Mouse (Mus musculus): Measurements from ENCODE around the gene Pdzd7.

The Pdzd7 gene

GRCm38 (mm10) chr19:45045651-45046050 is at the start of gene Pdzd7:
Pdzd7 (minus strand) TSS chr19:45045717.
- DNase-seq (ENCODE audit: low spot score), result no peak

GRCm38 (mm10) chr19:45081841-45082550 is 36.5 kb upstream of the Pdzd7 start:
- DNase-seq (ENCODE audit: low spot score), result peak; percentile 78

GRCm38 (mm10) chr19:45081279-45081678 is 35.8 kb upstream of the Pdzd7 start:
- DNase-seq (ENCODE audit: low spot score), result peak; percentile 90

- DNase-seq (ENCODE audit: low spot score), result no peak
These were observed 35.2 kb upstream of the Pdzd7 start for GRCm38 (mm10) chr19:45080711-45081110.

- peak; percentile 90 for DNase-seq (ENCODE audit: low spot score)
These were observed 34.4 kb upstream of the Pdzd7 start for GRCm38 (mm10) chr19:45079769-45080515.

GRCm38 (mm10) chr19:45078971-45079764 is 33.7 kb upstream of the Pdzd7 start:
- peak; percentile 40 for DNase-seq (ENCODE audit: low spot score)

- DNase-seq (ENCODE audit: low spot score), result peak; percentile 46
These were observed 32.5 kb upstream of the Pdzd7 start for GRCm38 (mm10) chr19:45077742-45078645.

- peak; percentile 87 for DNase-seq (ENCODE audit: low spot score)
These were observed 31.3 kb upstream of the Pdzd7 start for GRCm38 (mm10) chr19:45076586-45077510.

GRCm38 (mm10) chr19:45076036-45076575 is 30.6 kb upstream of the Pdzd7 start:
- peak; percentile 41 for DNase-seq (ENCODE audit: low spot score)

GRCm38 (mm10) chr19:45075323-45076035 is 30.0 kb upstream of the Pdzd7 start:
- DNase-seq (ENCODE audit: low spot score), result peak; percentile 68

GRCm38 (mm10) chr19:45074580-45075322 is 29.2 kb upstream of the Pdzd7 start, which contains the start of gene Kazald1:
Kazald1 (plus strand) TSS chr19:45075241.
- DNase-seq (ENCODE audit: low spot score), result peak; percentile 97

- DNase-seq (ENCODE audit: low spot score), result peak; percentile 96
These were observed 28.5 kb upstream of the Pdzd7 start for GRCm38 (mm10) chr19:45073871-45074542.

- no peak for DNase-seq (ENCODE audit: low spot score)
These were observed 22.4 kb upstream of the Pdzd7 start for GRCm38 (mm10) chr19:45067758-45068510.

GRCm38 (mm10) chr19:45067170-45067569 is 21.7 kb upstream of the Pdzd7 start:
- DNase-seq (ENCODE audit: low spot score), result no peak

- peak; percentile 43 for DNase-seq (ENCODE audit: low spot score)
These were observed 19.7 kb upstream of the Pdzd7 start for GRCm38 (mm10) chr19:45065226-45065625.

GRCm38 (mm10) chr19:45063565-45064292 is 18.2 kb upstream of the Pdzd7 start:
- peak; percentile 58 for DNase-seq (ENCODE audit: low spot score)

GRCm38 (mm10) chr19:45058841-45059240 is 13.3 kb upstream of the Pdzd7 start:
- peak; percentile 53 for DNase-seq (ENCODE audit: low spot score)
